Mouse (Mus musculus) midbrain, postnatal 0 days (tissue): ENCODE results near the gene Camp. TPM values are rescaled to one million over a fixed set of nuclear protein-coding genes. Genes with fewer than 3 reads are reported as not detected.
A peak's percentile ranks its signal among the peaks of the same experiment; 100 is the strongest.

Experiments used
- ATAC-seq: fragments of 200-750 bp; cut with Nextera tagmentation; 2 replicates; pipeline ENCODE4 v1.8.0; 2017; ENCODE audit warnings: moderate number of reproducible peaks, mild to moderate bottlenecking, moderate TSS enrichment, moderate library complexity; ENCODE audit not compliant: low FRiP score
- DNase-seq: peaks from one replicate; pipeline ENCODE4 v3.0.0-alpha.2; 2015; ENCODE audit warnings: low spot score
- H3K27ac ChIP-seq: fragments of 300-500 bp; sonication (generic); 2 replicates; pipeline ENCODE4 v1.5.1; 2014; ENCODE audit warnings: low read depth, mild to moderate bottlenecking, low read length, mixed read lengths
- H3K27me3 ChIP-seq: fragments of 300-500 bp; sonication (generic); 2 replicates; pipeline ENCODE4 v1.6.1; 2014; ENCODE audit warnings: low read length, control low read depth, mixed read lengths; ENCODE audit not compliant: insufficient read depth
- H3K36me3 ChIP-seq: fragments of 300-500 bp; sonication (generic); 2 replicates; pipeline ENCODE4 v1.6.1; 2014; ENCODE audit warnings: low read length, control low read depth, mixed read lengths; ENCODE audit not compliant: insufficient read depth
- H3K4me1 ChIP-seq: fragments of 300-500 bp; sonication (generic); 2 replicates; pipeline ENCODE4 v1.6.1; 2014; ENCODE audit warnings: mild to moderate bottlenecking, control low read depth, antibody characterized with exemption, low read length, mixed read lengths; ENCODE audit not compliant: insufficient read depth
- H3K4me2 ChIP-seq: fragments of 300-500 bp; sonication (generic); 2 replicates; pipeline ENCODE4 v1.6.1; 2014; ENCODE audit warnings: low read depth, mild to moderate bottlenecking, low read length, mixed read lengths; ENCODE audit not compliant: poor library complexity, severe bottlenecking
- H3K4me3 ChIP-seq: fragments of 300-500 bp; sonication (generic); 2 replicates; pipeline ENCODE4 v1.5.1; 2014; ENCODE audit warnings: low read depth, mild to moderate bottlenecking, low read length, moderate library complexity
- H3K9ac ChIP-seq: fragments of 300-500 bp; sonication (generic); replicated peaks from 2 replicates; pipeline ENCODE4 v1.6.1; 2014; ENCODE audit warnings: mild to moderate bottlenecking, low read length, moderate library complexity, mixed read lengths; ENCODE audit not compliant: poor library complexity, severe bottlenecking
- H3K9me3 ChIP-seq: fragments of 300-500 bp; sonication (generic); 2 replicates; pipeline ENCODE4 v1.6.1; 2016; ENCODE audit warnings: low read length, control low read depth
- CTCF ChIP-seq: IDR thresholded peaks from 2 replicates; pipeline ENCODE4 v1.5.1; 2016; ENCODE audit warnings: antibody characterized with exemption, mild to moderate bottlenecking
- WGBS: fragments of 180-500 bp; shearing (Covaris S2); extraction: QIAGEN DNeasy Blood & Tissue Kit; methylation state at CpG from one replicate; pipeline ENCODE4 v1.1.7; 2014; 5-methylcytosine and 5-hydroxymethylcytosine counted together
- polyA plus RNA-seq: library from polyadenylated mRNA; unstranded; fragments of >200 nt; fragmentation: Nextera tagmentation; extraction: Ambion mirVana; gene quantifications from 2 replicates; pipeline ENCODE4 v1.2.1, GENCODE M21; 2015
- total RNA-seq: library from RNA; depleted of rRNA; stranded (reverse); fragments of >200 nt; gene quantifications from 2 replicates; pipeline ENCODE4 v1.2.3, GENCODE M21; 2014; rRNA removed

The Camp gene
- total RNA-seq, result not detected in 2 replicates
- polyA plus RNA-seq, result 0.21 and 0.31 TPM in 2 replicates

- no peaks in the 10 kb centered on the region for H3K4me1 ChIP-seq
- no peaks in the 10 kb centered on the region for H3K9me3 ChIP-seq
- no peak within 1 kb of the TSS for H3K9ac ChIP-seq
- 66% methylated on average over 6 of the region's 6 CpGs for WGBS
- no peak within 1 kb of the TSS for H3K4me2 ChIP-seq
- TF ChIP-seq CTCF, result no peak
- no peak within 1 kb of the TSS for H3K27ac ChIP-seq
- ATAC-seq (no peak), DNase-seq (peak; percentile 61)
- H3K36me3 ChIP-seq, result no peaks in the 10 kb centered on the region
- no peaks in the 10 kb centered on the region for H3K27me3 ChIP-seq
- H3K4me3 ChIP-seq, result no peak within 1 kb of the TSS
Measured at GRCm38 (mm10) chr9:109849312-109849758, at the start of gene Camp. Gene Camp, minus strand, starts transcription at chr9:109849617.

- Histone ChIP-seq H3K27me3 (no peaks in the 10 kb centered on the region), H3K4me3 (no peak overlapping the region), H3K9ac (no peak overlapping the region), H3K9me3 (no peaks in the 10 kb centered on the region), H3K4me2 (no peak overlapping the region), H3K27ac (no peak overlapping the region), H3K4me1 (no peaks in the 10 kb centered on the region), H3K36me3 (no peaks in the 10 kb centered on the region)
- ATAC-seq (no peak), DNase-seq (no peak)
- no peak for TF ChIP-seq CTCF
- 56% methylated on average over 2 of the region's 2 CpGs for WGBS
Measured at GRCm38 (mm10) chr9:109898027-109898426, 48.6 kb upstream of the Camp start.

GRCm38 (mm10) chr9:109896253-109897150 lies 47.1 kb upstream of the Camp start:
- peaks cover 9% of the 10 kb centered on the region; the same call in 1 of the 2 replicates for H3K36me3 ChIP-seq
- H3K9ac ChIP-seq, result no peak overlapping the region
- no peak overlapping the region for H3K4me2 ChIP-seq
- 86% methylated on average over 8 of the region's 8 CpGs for WGBS
- ATAC-seq (no peak), DNase-seq (no peak)
- no peak for TF ChIP-seq CTCF
- H3K4me3 ChIP-seq, result no peak overlapping the region
- H3K4me1 ChIP-seq, result no peaks in the 10 kb centered on the region
- H3K27ac ChIP-seq, result no peak overlapping the region
- H3K9me3 ChIP-seq, result no peaks in the 10 kb centered on the region
- no peaks in the 10 kb centered on the region for H3K27me3 ChIP-seq

GRCm38 (mm10) chr9:109895593-109895992 lies 46.2 kb upstream of the Camp start:
- peaks cover 17% of the 10 kb centered on the region for H3K36me3 ChIP-seq
- H3K9ac ChIP-seq, result no peak overlapping the region
- 90% methylated on average over 6 of the region's 6 CpGs for WGBS
- DNase-seq, result no peak
- no peaks in the 10 kb centered on the region for H3K27me3 ChIP-seq
- TF ChIP-seq CTCF, result no peak
- no peaks in the 10 kb centered on the region for H3K4me1 ChIP-seq
- H3K4me2 ChIP-seq, result no peak overlapping the region
- no peak overlapping the region for H3K27ac ChIP-seq
- H3K4me3 ChIP-seq, result no peak overlapping the region
- H3K9me3 ChIP-seq, result no peaks in the 10 kb centered on the region
- no peak for ATAC-seq

GRCm38 (mm10) chr9:109894413-109895090 lies 45.1 kb upstream of the Camp start:
- TF ChIP-seq CTCF, result peak; percentile 93
- no peaks in the 10 kb centered on the region for H3K27me3 ChIP-seq
- H3K4me1 ChIP-seq, result no peaks in the 10 kb centered on the region
- H3K36me3 ChIP-seq, result peaks cover 28% of the 10 kb centered on the region
- no peak overlapping the region for H3K4me2 ChIP-seq
- H3K9ac ChIP-seq, result peak overlapping the region; percentile 39; the same call in 1 of the 2 replicates
- peak; percentile 86; the same call in 1 of the 2 replicates for ATAC-seq
- H3K4me3 ChIP-seq, result no peak overlapping the region
- no peaks in the 10 kb centered on the region for H3K9me3 ChIP-seq
- H3K27ac ChIP-seq, result peak overlapping the region; percentile 26; the same call in 1 of the 2 replicates
- DNase-seq, result peak; percentile 90
- WGBS, result 37% methylated on average over 6 of the region's 6 CpGs
